Mouse (Mus musculus) hindbrain, postnatal 0 days (tissue): ENCODE data around the gene Fam240b. TPM values are rescaled to one million over a fixed set of nuclear protein-coding genes. Genes with fewer than 3 reads are reported as not detected.

ENCODE experiments used
- ATAC-seq: fragments of 200-750 bp; cut with Nextera tagmentation; 2 replicates; pipeline ENCODE4 v1.8.0; 2017; ENCODE audit warnings: mild to moderate bottlenecking, moderate TSS enrichment, moderate library complexity
- DNase-seq: peaks from one replicate; pipeline ENCODE4 v3.0.0-alpha.2; 2015; ENCODE audit warnings: low spot score
- H3K27ac ChIP-seq: fragments of 300-500 bp; sonication (generic); 2 replicates; pipeline ENCODE4 v1.5.1; 2014; ENCODE audit warnings: mild to moderate bottlenecking
- H3K27me3 ChIP-seq: fragments of 300-500 bp; sonication (generic); 2 replicates; pipeline ENCODE4 v1.6.1; 2014; ENCODE audit warnings: low read length, mixed read lengths; ENCODE audit not compliant: insufficient read depth
- H3K36me3 ChIP-seq: fragments of 300-500 bp; sonication (generic); 2 replicates; pipeline ENCODE4 v1.6.1; 2014; ENCODE audit warnings: low read length, mixed read lengths; ENCODE audit not compliant: insufficient read depth
- H3K4me1 ChIP-seq: fragments of 300-500 bp; sonication (generic); 2 replicates; pipeline ENCODE4 v1.6.1; 2014; ENCODE audit warnings: antibody characterized with exemption, low read length, mixed read lengths; ENCODE audit not compliant: insufficient read depth
- H3K4me2 ChIP-seq: fragments of 300-500 bp; sonication (generic); 2 replicates; pipeline ENCODE4 v1.6.1; 2014; ENCODE audit warnings: low read depth, mild to moderate bottlenecking, low read length, moderate library complexity, mixed read lengths
- H3K4me3 ChIP-seq: fragments of 300-500 bp; sonication (generic); 2 replicates; pipeline ENCODE4 v1.5.1; 2014; ENCODE audit warnings: low read length
- H3K9ac ChIP-seq: fragments of 300-500 bp; sonication (generic); replicated peaks from 2 replicates; pipeline ENCODE4 v1.6.1; 2014; ENCODE audit warnings: mild to moderate bottlenecking, low read length, moderate library complexity, mixed read lengths
- H3K9me3 ChIP-seq: fragments of 300-500 bp; sonication (generic); 2 replicates; pipeline ENCODE4 v1.6.1; 2016; ENCODE audit warnings: low read length, mixed read lengths
- CTCF ChIP-seq: IDR thresholded peaks from 2 replicates; pipeline ENCODE4 v1.5.1; 2016; ENCODE audit warnings: antibody characterized with exemption, control low read depth, low read depth
- WGBS: fragments of 180-500 bp; shearing (Covaris S2); extraction: QIAGEN DNeasy Blood & Tissue Kit; methylation state at CpG from one replicate; pipeline ENCODE4 v1.1.7; 2014; 5-methylcytosine and 5-hydroxymethylcytosine counted together
- polyA plus RNA-seq: library from polyadenylated mRNA; unstranded; fragments of >200 nt; fragmentation: Nextera tagmentation; extraction: Ambion mirVana; gene quantifications from 2 replicates; pipeline ENCODE4 v1.2.1, GENCODE M21; 2015
- total RNA-seq: library from RNA; depleted of rRNA; stranded (reverse); fragments of >200 nt; gene quantifications from 2 replicates; pipeline ENCODE4 v1.2.3, GENCODE M21; 2014

Gene Fam240b
- total and polyA plus RNA-seq, 2 experiments from 2014 or later = 0.35 TPM; not detected in 1

GRCm38 (mm10) chr13:64493586-64493985, 4.0 kb downstream of the Fam240b start:
- Histone ChIP-seq H3K27me3 (no peaks in the 10 kb centered on the region), H3K9ac (no peak overlapping the region), H3K4me2 (no peak overlapping the region), H3K4me3 (no peak overlapping the region), H3K4me1 (no peaks in the 10 kb centered on the region), H3K36me3 (no peaks in the 10 kb centered on the region), H3K27ac (no peak overlapping the region), H3K9me3 (no peaks in the 10 kb centered on the region)
- WGBS = 48% methylated on average over 5 of the region's 5 CpGs
- ATAC-seq (no peak), DNase-seq (no peak)
- TF ChIP-seq CTCF = no peak

- Histone ChIP-seq H3K9me3 (no peaks in the 10 kb centered on the region), H3K4me3 (no peak overlapping the region), H3K4me1 (no peaks in the 10 kb centered on the region), H3K36me3 (no peaks in the 10 kb centered on the region), H3K27ac (no peak overlapping the region), H3K9ac (no peak overlapping the region), H3K4me2 (no peak overlapping the region), H3K27me3 (no peaks in the 10 kb centered on the region)
- no peak for TF ChIP-seq CTCF
- no peak for DNase-seq
- ATAC-seq = no peak
- WGBS = 72% methylated on average over 6 of the region's 6 CpGs
These were observed 7.7 kb downstream of the Fam240b start for GRCm38 (mm10) chr13:64489886-64490285.

GRCm38 (mm10) chr13:64479960-64480359, 17.6 kb downstream of the Fam240b start:
- H3K4me2 ChIP-seq = no peak overlapping the region
- H3K4me1 ChIP-seq = no peaks in the 10 kb centered on the region
- ATAC-seq (no peak), DNase-seq (no peak)
- H3K36me3 ChIP-seq = no peaks in the 10 kb centered on the region
- H3K9ac ChIP-seq = no peak overlapping the region
- no peak overlapping the region for H3K4me3 ChIP-seq
- H3K9me3 ChIP-seq = no peaks in the 10 kb centered on the region
- no peak overlapping the region for H3K27ac ChIP-seq
- no peak for TF ChIP-seq CTCF
- 78% methylated on average over 3 of the region's 3 CpGs for WGBS
- H3K27me3 ChIP-seq = no peaks in the 10 kb centered on the region

GRCm38 (mm10) chr13:64477968-64478367, 19.6 kb downstream of the Fam240b start:
- DNase-seq = no peak
- Histone ChIP-seq H3K27me3 (no peaks in the 10 kb centered on the region), H3K4me1 (no peaks in the 10 kb centered on the region), H3K4me2 (no peak overlapping the region), H3K4me3 (no peak overlapping the region), H3K27ac (no peak overlapping the region), H3K9ac (no peak overlapping the region), H3K9me3 (no peaks in the 10 kb centered on the region), H3K36me3 (no peaks in the 10 kb centered on the region)
- 55% methylated on average over 4 of the region's 4 CpGs for WGBS
- ATAC-seq = peak; percentile 35; the same call in 1 of the 2 replicates
- TF ChIP-seq CTCF = no peak

GRCm38 (mm10) chr13:64467886-64468285, 29.7 kb downstream of the Fam240b start:
- H3K27me3 ChIP-seq = no peaks in the 10 kb centered on the region
- H3K4me2 ChIP-seq = no peak overlapping the region
- no peak overlapping the region for H3K9ac ChIP-seq
- TF ChIP-seq CTCF = no peak
- ATAC-seq (no peak), DNase-seq (peak; percentile 42)
- H3K9me3 ChIP-seq = no peaks in the 10 kb centered on the region
- H3K4me1 ChIP-seq = no peaks in the 10 kb centered on the region
- 57% methylated on average over 6 of the region's 6 CpGs for WGBS
- H3K4me3 ChIP-seq = no peak overlapping the region
- no peak overlapping the region for H3K27ac ChIP-seq
- no peaks in the 10 kb centered on the region for H3K36me3 ChIP-seq

- Histone ChIP-seq H3K9me3 (0 out of 2 replicates have a peak, but pooled peaks cover 4% of the 10 kb centered on the region), H3K4me1 (no peaks in the 10 kb centered on the region), H3K27me3 (no peaks in the 10 kb centered on the region), H3K4me3 (no peak overlapping the region), H3K36me3 (no peaks in the 10 kb centered on the region), H3K27ac (no peak overlapping the region), H3K4me2 (no peak overlapping the region), H3K9ac (no peak overlapping the region)
- peak; percentile 50 for ATAC-seq
- TF ChIP-seq CTCF = no peak
- 55% methylated on average over 9 of the region's 9 CpGs for WGBS
- DNase-seq = peak; percentile 72
These were observed 32.4 kb downstream of the Fam240b start for GRCm38 (mm10) chr13:64465166-64465565.

GRCm38 (mm10) chr13:64462581-64462980, 35.0 kb downstream of the Fam240b start:
- H3K4me3 ChIP-seq = no peak overlapping the region
- no peak for ATAC-seq
- no peak for TF ChIP-seq CTCF
- H3K9ac ChIP-seq = no peak overlapping the region
- H3K36me3 ChIP-seq = no peaks in the 10 kb centered on the region
- H3K27ac ChIP-seq = no peak overlapping the region
- no peaks in the 10 kb centered on the region for H3K4me1 ChIP-seq
- no peak overlapping the region for H3K4me2 ChIP-seq
- H3K27me3 ChIP-seq = no peaks in the 10 kb centered on the region
- no peak for DNase-seq
- WGBS = 68% methylated on average over 2 of the region's 2 CpGs
- H3K9me3 ChIP-seq = 0 out of 2 replicates have a peak, but pooled peaks cover 4% of the 10 kb centered on the region
